Mouse (Mus musculus) cerebellum, postnatal 36 days (tissue): ENCODE measurements around the gene Bcl10.
"Not testable (repeated sequence)": the region's sequence is repeated elsewhere in the genome, so short reads cannot be mapped to it uniquely, and the experiment has no call there.

Source experiments
- DNase-seq, 2 experiments: peaks; one replicate each; pipeline ENCODE4 v3.0.0; 2021 to 2022; ENCODE audit warnings: mixed read lengths in 2 of 2

Bcl10 gene

DNA sequence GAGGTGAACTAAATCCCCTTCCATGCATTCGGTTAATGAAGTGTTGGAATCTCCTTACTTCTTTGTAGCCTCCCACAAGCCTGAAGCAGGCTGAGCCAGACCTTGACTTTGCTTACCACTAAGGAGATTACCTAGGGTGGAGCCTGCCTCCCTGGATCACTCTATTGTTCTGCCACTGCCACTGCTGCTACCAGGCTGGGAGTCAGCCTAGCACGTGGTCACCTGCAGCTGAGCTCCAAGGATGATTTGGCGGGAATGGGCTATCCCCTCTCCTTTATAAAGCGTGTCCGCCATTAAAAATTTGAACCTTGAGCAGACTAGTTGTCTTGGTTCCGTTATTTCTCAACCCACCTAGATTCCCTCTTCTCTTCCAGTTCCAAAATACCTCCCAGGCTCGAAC lies 8.7 kb upstream of the Bcl10 start:
- not testable (repeated sequence) for DNase-seq

GRCm38 (mm10) chr3:145916374-145916773 lies 6.2 kb upstream of the Bcl10 start:
- DNase-seq: no peak

GRCm38 (mm10) chr3:145916826-145917225 lies 5.8 kb upstream of the Bcl10 start:
- no peak for DNase-seq

DNA sequence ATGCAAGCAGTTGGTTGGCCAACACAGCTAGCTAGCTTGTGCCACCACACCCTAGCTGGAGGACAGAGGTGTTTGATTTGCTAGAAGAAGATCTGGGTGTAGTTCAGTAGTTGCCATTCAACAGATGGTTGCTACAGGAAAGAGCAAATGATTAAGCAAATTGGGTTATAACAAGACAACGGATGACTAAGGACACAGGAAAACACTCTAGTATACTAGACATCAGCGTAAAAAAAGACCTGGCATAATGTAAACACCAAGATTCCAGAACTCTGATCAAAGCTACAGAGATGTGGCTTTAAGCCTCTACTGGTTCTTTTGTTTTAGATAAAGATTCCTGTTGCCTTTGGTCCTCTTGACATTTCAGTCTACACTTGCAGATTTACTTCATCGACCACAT lies 367 bp downstream of the Bcl10 start:
- no peak for DNase-seq

DNA sequence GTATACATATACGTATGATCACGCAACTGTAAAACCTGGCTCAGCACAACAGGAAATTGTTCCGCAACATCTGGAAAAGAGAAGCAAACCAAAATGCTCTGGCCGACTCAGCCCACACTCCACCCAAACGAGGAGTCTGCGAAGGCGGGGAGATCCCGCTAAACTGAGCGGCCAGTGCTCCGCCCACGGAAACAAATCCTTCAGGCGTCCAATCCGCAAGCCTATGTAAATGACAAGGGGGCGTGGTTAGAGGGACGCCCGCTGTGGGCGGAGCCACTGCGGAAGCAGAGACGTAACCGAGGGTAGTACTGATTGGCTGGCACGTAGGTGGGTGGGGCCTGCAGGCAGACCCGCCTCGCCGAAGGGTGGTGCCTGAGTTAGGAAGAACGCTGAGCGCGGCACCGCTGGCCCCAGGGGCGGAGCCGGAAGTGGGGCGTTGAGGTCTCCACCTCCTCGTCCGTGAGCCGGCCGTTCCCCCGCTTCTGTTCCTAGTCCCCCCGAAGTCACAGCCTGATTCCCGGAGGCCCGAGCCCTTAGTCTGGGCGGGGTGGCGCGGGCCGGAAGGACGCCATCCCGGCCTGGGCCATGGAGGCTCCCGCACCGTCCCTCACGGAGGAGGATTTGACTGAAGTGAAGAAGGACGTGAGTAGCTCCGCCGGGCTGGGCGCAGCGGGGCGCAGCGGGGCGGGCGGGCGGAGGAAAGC lies 1.4 kb downstream of the Bcl10 start:
- DNase-seq: peak; percentile 95 to 98

DNA sequence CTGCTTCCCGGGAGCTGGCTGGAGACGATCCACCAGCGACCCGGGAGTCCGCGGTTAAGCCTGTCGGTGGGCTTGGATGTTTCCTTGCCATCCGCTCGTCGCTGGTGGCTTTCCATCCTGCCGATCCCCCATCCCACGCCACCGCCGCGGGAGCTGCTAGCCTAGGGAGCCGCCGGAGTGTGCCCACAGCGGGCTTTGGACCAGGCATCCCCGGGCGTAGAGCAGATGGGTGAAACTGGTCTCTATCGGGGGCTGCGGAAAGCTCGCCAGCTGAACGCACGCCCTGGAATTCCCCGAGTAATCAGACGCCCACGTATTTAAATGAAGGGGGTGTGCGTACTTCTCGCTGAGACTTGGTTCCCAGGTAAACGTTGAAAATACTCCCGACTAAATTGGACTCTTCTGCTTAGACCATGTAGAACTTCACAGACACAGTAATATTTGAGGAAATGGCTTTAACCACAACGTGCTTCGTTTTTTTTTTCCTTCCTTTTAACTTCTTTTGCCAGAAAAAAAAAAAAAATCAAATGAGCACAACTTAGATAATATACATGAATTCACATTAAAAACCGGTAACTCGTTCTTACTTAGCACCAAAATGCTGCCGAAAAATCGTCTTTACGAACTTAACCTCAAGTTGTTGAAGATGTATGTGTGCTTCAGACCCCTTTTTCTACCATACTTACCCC lies 2.2 kb downstream of the Bcl10 start:
- DNase-seq: peak in 1 of 2 experiments; percentile 49

DNA sequence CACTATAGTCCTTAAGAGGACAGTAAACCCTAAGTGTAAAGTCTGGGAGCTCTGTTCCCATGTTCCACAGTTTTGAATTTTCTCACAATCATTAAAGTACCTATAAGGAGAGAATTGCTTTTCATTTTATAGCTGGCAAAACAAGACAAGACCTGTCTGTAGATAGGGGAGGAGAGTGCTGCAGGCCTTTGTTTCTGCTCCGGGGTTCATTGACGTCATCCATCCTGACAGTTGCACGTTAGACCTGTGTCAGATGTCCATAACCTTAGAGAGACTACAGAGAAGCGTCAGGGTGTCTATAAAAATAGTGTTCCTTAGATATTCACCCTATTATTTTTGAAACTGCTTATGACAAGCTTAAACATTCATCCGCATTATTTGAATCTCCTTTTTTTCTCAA lies 2.9 kb downstream of the Bcl10 start:
- no peak for DNase-seq

DNA sequence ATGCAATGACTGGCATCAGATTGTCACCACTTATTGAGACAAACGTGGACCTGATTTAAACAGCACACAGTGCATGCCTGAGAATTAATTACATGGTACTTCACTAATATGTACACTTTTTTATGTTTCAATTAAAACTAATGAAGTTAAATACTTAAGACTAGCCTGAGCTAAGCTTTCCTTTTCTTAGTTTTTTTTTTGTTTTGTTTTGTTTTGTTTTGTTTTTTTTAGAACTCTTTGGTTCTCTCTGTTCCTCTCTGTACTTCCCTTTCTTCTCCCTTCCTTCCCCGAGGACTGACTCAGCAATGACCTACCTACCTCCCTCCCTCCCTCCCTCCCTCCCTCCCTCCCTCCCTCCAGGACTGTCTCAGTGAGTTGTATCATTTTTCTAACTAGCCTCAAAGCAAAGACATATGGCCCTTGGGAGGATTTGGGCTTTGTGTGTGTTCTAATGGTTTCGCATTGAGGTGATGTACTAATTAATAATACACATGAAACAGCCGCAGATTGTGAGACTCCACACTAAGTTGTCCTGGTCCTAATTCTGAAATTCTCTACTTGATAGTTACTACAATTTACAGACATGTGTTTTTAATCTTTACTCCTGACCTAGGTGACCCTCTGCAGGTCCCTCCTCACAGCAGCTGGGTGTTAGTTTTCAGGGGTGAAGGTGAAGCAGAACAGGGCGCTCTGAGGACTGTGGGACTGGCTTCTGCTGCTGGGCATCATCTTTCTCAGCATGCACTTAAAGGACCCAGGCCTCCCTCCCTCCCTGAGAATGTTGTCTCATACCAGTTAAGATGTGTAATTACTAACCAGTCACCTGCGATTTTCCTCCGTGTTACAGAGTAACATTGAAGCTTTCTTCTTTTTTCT lies 7.2 kb downstream of the Bcl10 start:
- no peak for DNase-seq

DNA sequence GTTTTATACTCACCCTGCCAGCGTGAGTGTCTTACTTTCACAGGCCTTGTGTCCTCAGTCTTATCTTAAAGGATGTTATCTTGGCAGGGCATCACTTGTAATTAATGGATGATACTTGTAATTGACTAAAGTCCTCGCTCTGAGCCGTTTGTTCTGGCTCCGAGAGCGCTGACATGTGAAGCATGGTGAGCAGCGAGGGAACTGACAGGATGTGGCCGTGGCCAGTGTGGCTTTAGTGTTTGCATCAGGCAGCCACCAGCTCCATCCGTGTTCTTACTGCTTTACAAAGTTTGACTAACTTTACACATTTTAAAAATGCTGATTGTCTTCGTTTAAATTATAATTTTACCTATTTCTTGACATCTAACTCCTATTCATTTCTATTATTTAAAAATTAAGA lies 11.2 kb downstream of the Bcl10 start:
- DNase-seq: no peak

- peak; percentile 91 to 93 for DNase-seq
Observed at GRCm38 (mm10) chr3:145937505-145938404, 15.2 kb downstream of the Bcl10 start, which contains the start of gene 2410004B18Rik. Gene 2410004B18Rik, plus strand, starts transcription at chr3:145938014.

GRCm38 (mm10) chr3:145938405-145939349 lies 16.1 kb downstream of the Bcl10 start:
- DNase-seq: peak in 1 of 2 experiments; percentile 18

DNA sequence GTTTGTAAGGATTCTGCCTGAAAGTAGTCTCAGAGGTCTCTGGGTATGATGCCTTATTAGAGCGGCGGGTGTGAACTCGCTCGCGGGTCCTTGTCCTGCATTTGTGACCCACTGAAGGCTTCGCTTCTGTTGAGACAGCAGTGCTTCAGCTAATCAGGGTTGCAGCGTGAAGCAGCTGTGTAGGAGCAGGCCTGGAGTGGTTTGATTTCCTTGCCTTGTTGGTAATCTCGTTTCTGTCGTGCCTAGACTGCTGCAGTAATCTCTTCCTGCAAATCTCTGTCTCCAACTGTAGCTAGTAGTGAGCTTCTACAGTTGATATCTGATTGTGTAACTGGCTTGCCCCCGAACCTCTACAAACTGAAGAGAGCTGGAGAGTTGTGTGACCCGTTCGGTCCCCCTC lies 16.8 kb downstream of the Bcl10 start:
- DNase-seq: no peak

DNA sequence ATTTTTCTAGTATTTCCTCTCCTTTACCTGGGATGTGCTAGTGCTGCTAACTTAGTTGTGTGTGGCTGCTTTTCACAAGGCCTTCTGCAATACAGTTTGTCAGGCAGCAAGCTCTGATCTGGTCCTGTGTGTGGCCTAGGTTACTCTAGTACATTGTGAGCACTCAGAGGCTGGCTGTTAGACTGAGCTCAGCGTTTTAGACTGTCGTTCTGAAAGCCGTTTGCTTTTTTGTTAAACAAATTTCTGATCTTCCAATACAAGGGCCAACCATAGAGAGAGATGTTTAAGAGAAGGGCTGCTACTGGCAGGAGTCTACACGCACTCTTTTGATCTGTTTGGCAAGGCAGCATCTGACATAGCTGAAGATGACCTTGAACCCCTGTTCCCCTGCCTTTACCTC lies 17.4 kb downstream of the Bcl10 start:
- no peak for DNase-seq

DNA sequence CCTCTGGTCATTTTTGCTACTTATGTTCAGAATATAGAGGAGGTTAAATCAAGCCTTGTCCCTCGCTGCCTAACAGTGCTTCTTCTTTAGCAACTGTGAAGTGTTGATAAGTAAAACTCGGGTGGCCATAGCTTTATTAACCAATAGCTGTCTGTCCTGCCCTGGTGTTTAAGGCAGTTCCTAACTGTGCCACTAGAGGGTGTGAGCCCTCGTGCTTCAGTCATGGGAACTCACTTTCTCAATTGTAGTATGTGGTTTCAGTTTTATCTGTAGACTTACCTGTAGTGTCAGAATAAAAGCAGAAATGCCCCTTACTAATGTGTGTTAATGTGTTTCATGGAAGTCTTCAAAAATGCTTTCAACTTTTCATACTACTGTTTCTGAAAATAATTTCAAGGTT lies 19.4 kb downstream of the Bcl10 start:
- DNase-seq: peak; percentile 48 to 63

DNA sequence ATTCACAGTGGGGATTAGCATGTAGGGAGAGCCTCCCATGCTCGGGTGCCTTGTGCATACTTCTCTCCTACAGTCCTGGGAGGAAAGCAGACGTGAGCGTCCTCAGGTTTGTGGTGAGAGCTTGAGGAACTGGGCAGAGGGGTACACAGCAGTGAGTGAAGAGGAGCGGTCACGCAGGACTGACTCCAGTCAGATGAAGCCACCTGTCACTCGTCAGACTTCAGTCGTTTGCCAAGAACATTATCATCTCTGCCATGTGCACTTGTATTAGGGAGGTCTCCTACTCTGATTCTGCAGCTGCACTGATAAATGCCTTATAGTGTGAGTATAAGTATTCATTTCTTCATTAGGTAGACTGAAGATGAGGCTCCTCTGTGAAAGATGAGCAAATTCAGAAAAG lies 21.7 kb downstream of the Bcl10 start:
- DNase-seq: no peak

- no peak for DNase-seq
Observed at GRCm38 (mm10) chr3:145945904-145946303, 23.3 kb downstream of the Bcl10 start.

DNA sequence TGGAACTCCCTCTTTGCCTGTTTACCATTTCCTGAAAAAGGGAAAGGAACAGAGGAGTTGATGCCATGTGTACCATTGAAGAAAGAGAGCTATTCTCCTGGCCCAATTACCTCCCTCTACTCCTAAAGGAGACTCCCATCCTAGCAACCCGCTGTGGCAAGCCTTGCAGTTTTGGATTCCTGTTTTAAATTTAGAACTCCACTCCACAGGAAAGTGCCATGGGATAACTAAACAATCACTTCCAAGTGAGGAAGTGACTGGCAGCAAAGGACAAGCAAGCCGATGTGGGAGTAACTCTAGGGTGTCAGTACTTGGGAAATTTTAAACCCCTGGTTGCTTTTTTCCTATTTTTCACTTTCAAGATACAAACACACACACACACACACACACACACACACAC lies 24.1 kb downstream of the Bcl10 start:
- no peak for DNase-seq

DNA sequence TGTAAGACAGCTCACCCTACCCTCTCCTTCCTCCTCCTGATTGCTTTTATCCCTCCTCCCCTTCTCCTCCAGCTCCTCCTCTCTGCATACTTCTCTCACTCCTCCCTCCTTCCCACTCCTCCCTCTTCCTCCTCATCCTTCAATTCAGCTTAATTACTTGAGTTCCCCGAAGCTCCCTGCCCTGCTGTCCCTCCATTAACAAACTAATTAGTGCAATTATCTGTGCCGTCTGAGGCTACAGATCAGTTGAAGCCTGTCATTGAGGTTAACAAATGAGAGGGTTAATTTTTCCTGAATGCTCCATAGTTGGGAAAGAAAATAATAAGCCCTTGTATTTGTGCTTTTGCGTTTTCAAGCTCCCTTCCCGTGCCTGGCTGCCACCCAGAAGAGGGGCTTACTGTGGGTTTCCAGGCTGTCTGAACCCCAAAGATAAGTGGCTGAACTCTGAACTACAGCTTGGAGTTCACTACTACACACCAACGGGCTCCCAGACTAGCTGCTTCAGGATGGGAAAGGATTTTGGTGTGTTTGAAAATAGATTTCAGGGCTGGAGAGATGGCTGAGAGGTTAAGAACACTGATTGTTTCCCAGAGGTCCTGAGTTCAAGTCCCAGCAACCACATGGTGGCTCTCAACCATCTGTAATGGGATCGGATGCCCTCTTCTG lies 25.1 kb downstream of the Bcl10 start:
- DNase-seq: no peak

DNA sequence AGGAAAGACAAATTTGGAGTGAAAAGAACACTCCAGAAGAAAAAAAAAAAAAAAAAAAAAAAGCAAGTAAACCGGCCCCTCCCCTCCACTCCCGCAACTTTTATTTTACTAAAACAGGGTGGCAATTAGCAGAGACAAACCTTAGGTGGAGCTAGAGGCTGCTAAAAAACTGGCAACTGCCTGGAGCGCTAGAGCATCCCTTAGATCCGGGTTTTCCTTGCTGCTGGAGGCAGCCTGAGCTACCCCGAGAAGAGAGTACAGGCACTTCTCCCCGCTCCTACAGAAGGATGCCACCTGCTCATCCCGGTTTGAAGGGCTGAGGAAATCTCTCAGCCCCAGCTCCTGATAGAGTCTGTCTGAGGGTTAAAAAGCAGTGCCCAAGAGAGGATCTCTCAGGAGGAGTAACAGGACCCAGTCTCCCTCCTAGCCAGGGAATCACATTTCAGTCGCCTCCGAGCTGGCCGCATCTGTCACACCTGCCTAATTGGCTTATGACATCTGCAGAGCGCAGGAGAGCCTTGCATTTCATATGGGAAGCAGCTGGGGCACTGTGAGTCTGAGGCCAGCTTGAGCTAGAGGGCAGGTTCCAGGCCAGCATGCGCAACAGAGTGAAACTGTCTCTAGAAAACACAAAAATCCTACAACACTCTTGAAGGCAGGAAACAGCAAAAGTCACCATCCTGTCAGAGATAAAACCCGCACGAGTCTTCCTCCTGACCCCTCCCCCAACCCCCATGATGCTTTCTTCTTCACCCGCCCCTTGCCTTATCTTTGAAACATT lies 27.6 kb downstream of the Bcl10 start:
- DNase-seq: peak; percentile 37 to 42

GRCm38 (mm10) chr3:145950815-145951130 lies 28.2 kb downstream of the Bcl10 start:
- no peak for DNase-seq
